Mouse (Mus musculus): ENCODE data around the gene Cd72.

DNA sequence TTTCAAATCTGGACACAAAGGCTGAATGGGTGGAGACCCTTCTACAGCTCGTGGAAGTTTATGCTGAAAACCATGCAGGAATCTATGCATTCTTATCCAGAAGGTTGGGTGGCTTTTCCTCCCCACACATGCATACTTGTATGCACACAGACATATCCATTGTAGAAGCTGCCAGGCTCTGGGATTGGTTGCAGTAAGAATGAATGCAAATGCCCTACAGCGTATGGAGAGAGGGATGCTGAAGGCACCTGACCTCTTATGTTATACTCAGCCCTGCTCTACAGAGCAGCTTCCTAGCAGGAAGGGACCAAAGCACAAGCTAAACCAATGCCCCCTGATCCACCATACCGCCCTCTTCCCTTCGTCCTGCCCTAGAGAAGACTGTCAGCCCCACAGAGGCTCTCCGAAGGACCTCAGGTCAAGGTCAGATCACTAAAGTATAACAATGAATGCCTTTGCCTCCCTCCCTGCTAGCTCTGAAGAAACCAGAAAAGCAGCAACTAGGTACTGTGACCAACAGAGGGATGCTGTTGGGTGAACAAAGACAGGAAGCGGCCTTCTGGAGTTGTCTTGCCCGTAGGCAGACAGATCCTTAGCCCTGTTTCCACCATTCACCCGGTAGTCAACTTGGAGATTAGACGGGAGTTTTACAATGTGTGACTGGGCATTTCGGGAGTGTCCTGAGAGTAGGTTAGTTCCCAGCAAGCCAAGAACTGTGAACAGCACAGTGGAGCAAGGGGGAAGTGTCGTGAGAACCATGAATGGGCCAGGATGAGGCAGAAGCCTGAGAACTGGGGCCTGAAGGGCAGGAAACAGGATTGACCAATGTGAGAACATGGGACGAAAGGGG is 47.1 kb downstream of the Cd72 start:
- TF ChIP-seq CTCF (conservative IDR thresholded peaks at IDR 0.05; ENCODE audit: insufficient read depth, insufficient read length, low read depth, low read length) (no peak), POLR2A (IDR thresholded peaks at IDR 0.05; ENCODE audit: low read depth, low read length) (no peak)
